In genomic region chr7:110057723-110058122, GRCm38 (mm10) we compare ENCODE assay signal across 3 mouse cellular contexts. TPM values are rescaled to one million over a fixed set of nuclear protein-coding genes. Genes with fewer than 3 reads are reported as not detected.
DNase-seq lines count a peak whose midpoint lies in the region; ATAC-seq and TF ChIP-seq lines count a peak whose summit lies in the region.
"Not testable (repeated sequence)": the region's sequence is repeated elsewhere in the genome, so short reads cannot be mapped to it uniquely, and the experiment has no call there.

No protein-coding gene starts in this region.

- 93% methylated on average over 2 of the region's 2 CpGs for WGBS in limb, embryonic 13.5 days

- H3K79me2 ChIP-seq in MEL (ENCODE audit: control insufficient read depth, insufficient read depth, low read length, poor library complexity): peaks cover 11% of the 10 kb centered on the region

- H3K4me1 ChIP-seq in ES-E14 (ENCODE audit: control insufficient read depth in 2 of 2, insufficient read depth in 2 of 2, low read length in 2 of 2, poor library complexity in 1 of 2); MEL (ENCODE audit: control insufficient read depth in 1 of 2, insufficient read depth in 2 of 2, low read length in 2 of 2): not testable (repeated sequence)
- peaks cover 13% of the 10 kb centered on the region; the same call in 1 of the 2 replicates for H3K4me1 ChIP-seq in limb, embryonic 13.5 days

- in situ Hi-C loops in ES-E14 (cut with MboI; ENCODE audit: low sequenced_read_pairs in 2 of 2, unreplicated experiment in 2 of 2): not testable (repeated sequence)

- TF ChIP-seq RAD21 in MEL (IDR thresholded peaks at IDR 0.05; ENCODE audit: low read depth, low read length): not testable (repeated sequence)

- not testable (repeated sequence) for H3K27ac ChIP-seq in ES-E14 (ENCODE audit: insufficient read depth, low read depth, low read length, poor library complexity, severe bottlenecking); MEL (ENCODE audit: control insufficient read depth, low read depth, low read length)
- peak overlapping the region; percentile 28; the same call in 1 of the 2 replicates for H3K27ac ChIP-seq in limb, embryonic 13.5 days

- not testable (repeated sequence) for TF ChIP-seq EP300 in MEL (IDR thresholded peaks at IDR 0.05; ENCODE audit: low read depth in 1 of 2, low read length in 2 of 2)

- H3K27me3 ChIP-seq in MEL (ENCODE audit: control insufficient read depth in 1 of 2, insufficient read depth in 2 of 2, low read length in 2 of 2); limb, embryonic 13.5 days: not testable (repeated sequence)

- H3K36me3 ChIP-seq in ES-E14 (ENCODE audit: control insufficient read depth, insufficient read depth, low read length, poor library complexity, severe bottlenecking) (peaks cover 12% of the 10 kb centered on the region), MEL (ENCODE audit: control insufficient read depth in 1 of 2, insufficient read depth in 2 of 2, low read length in 2 of 2) (peaks cover 19 to 35% of the 10 kb centered on the region in 2 experiments)
- H3K36me3 ChIP-seq in limb, embryonic 13.5 days: peaks cover 47% of the 10 kb centered on the region

- not testable (repeated sequence) for H3K9me3 ChIP-seq in ES-E14 (ENCODE audit: control insufficient read depth, insufficient read depth, low read depth, low read length); MEL (replicated peaks; ENCODE audit: insufficient read depth, low read length); limb, embryonic 13.5 days

- not testable (repeated sequence) for TF ChIP-seq POLR2A in MEL (IDR thresholded peaks at IDR 0.05; ENCODE audit: control insufficient read depth in 1 of 2, insufficient read depth in 1 of 2, low read depth in 1 of 2, low read length in 2 of 2, poor library complexity in 1 of 2)

- not testable (repeated sequence) for H3K9ac ChIP-seq in ES-E14 (ENCODE audit: insufficient read depth, low read depth, low read length, poor library complexity, severe bottlenecking); MEL (ENCODE audit: control insufficient read depth, low read depth, low read length, poor library complexity, severe bottlenecking); limb, embryonic 13.5 days

- not testable (repeated sequence) for ATAC-seq in limb, embryonic 13.5 days (ENCODE audit: low FRiP score, low read depth)

- H3K4me3 ChIP-seq in ES-E14 (ENCODE audit: insufficient read depth in 1 of 2, low read depth in 1 of 2, low read length in 2 of 2, poor library complexity in 1 of 2, severe bottlenecking in 1 of 2); MEL (ENCODE audit: control insufficient read depth in 1 of 2, insufficient read depth in 1 of 2, low read depth in 2 of 2, low read length in 2 of 2); limb, embryonic 13.5 days: not testable (repeated sequence)

- not testable (repeated sequence) for DNase-seq in ES-E14 (ENCODE audit: low read depth, low spot score); MEL (ENCODE audit: low read depth, low spot score)

- not testable (repeated sequence) for TF ChIP-seq CTCF in MEL (IDR thresholded peaks at IDR 0.05 in 2 of 3, conservative IDR thresholded peaks at IDR 0.05 in 1 of 3; ENCODE audit: control insufficient read depth in 1 of 3, insufficient read depth in 1 of 3, low read depth in 2 of 3, low read length in 3 of 3, poor library complexity in 1 of 3, severe bottlenecking in 1 of 3)

- not testable (repeated sequence) for H3K4me2 ChIP-seq in limb, embryonic 13.5 days (replicated peaks)

TF ChIP-seq in ES-E14, 5 proteins besides CTCF, POLR2A, EP300 and RAD21:
- peak; percentile 61 for TF ChIP-seq ZNF384 (IDR thresholded peaks at IDR 0.05; ENCODE audit: low read depth, low read length)

TF ChIP-seq in MEL, 35 proteins besides CTCF, POLR2A, EP300 and RAD21:
- peak; percentile 66 for TF ChIP-seq ZNF384 (IDR thresholded peaks at IDR 0.05; ENCODE audit: low read depth, low read length)

RNA-seq across cellular contexts. Expression of gene Zfp143, which starts 3.3 kb away (rescaled TPM):
- total RNA-seq in ES-E14 (2012; rRNA removed): 23.1 and 24.0 TPM in 2 replicates
- total RNA-seq in MEL (2012; rRNA removed): 13.9 and 16.0 TPM in 2 replicates
- 10 to 100 TPM in 1 of 2 experiments, not detected in 1; 15.7 TPM for polyA plus RNA-seq in MEL (2012; ENCODE audit: insufficient read depth in 1 of 2, insufficient read length in 2 of 2, low read depth in 1 of 2, low replicate concordance in 2 of 2, missing spikeins in 1 of 2)
- polyA plus RNA-seq in limb, embryonic 13.5 days (2015; fragmentation: Nextera tagmentation; extraction: Ambion mirVana): 19.2 and 20.5 TPM in 2 replicates

RNA-seq across cellular contexts. Expression of gene Ipo7, which starts 39.6 kb away (rescaled TPM):
- total RNA-seq in ES-E14 (2012; rRNA removed) (145 and 161 TPM in 2 replicates), MEL (2012; rRNA removed) (139 and 145 TPM in 2 replicates)
- polyA plus RNA-seq in MEL (2012; ENCODE audit: insufficient read depth in 1 of 2, insufficient read length in 2 of 2, low read depth in 1 of 2, low replicate concordance in 2 of 2, missing spikeins in 1 of 2): 100 to 1,000 TPM; 111 to 172 TPM
- polyA plus RNA-seq in limb, embryonic 13.5 days (2015; fragmentation: Nextera tagmentation; extraction: Ambion mirVana): 38.6 and 45.5 TPM in 2 replicates
